Mouse (Mus musculus) small intestine, adult 2 months (tissue): ENCODE measurements at regions not wholly inside any gene's neighbourhood (a gene's known extent, or its start where the extent isn't known, plus 50 kb on each side); places are given as distances from the start of the nearest gene placed in this dataset.

Experiments
- CTCF ChIP-seq: fragments of 200-500 bp; IDR thresholded peaks from 2 replicates; pipeline ENCODE4 v1.5.1; 2012; ENCODE audit warnings: low read depth, mild to moderate bottlenecking, control low read depth, inconsistent platforms, low read length, moderate library complexity, mixed read lengths; ENCODE audit not compliant: insufficient replicate concordance, insufficient read length; ENCODE audit errors: extremely low read depth
- POLR2A ChIP-seq: fragments of 200-500 bp; IDR thresholded peaks from 2 replicates; pipeline ENCODE4 v1.6.1; 2012; ENCODE audit warnings: low read depth, mild to moderate bottlenecking, control low read depth, inconsistent platforms, low read length, moderate library complexity

- TF ChIP-seq CTCF: no peak
- no peak for TF ChIP-seq POLR2A
Observed at GRCm38 (mm10) chr17:4417686-4418085, 576.4 kb upstream of the Arid1b start.
